8 mouse cellular contexts compared by ENCODE assay signal in the genomic region with DNA sequence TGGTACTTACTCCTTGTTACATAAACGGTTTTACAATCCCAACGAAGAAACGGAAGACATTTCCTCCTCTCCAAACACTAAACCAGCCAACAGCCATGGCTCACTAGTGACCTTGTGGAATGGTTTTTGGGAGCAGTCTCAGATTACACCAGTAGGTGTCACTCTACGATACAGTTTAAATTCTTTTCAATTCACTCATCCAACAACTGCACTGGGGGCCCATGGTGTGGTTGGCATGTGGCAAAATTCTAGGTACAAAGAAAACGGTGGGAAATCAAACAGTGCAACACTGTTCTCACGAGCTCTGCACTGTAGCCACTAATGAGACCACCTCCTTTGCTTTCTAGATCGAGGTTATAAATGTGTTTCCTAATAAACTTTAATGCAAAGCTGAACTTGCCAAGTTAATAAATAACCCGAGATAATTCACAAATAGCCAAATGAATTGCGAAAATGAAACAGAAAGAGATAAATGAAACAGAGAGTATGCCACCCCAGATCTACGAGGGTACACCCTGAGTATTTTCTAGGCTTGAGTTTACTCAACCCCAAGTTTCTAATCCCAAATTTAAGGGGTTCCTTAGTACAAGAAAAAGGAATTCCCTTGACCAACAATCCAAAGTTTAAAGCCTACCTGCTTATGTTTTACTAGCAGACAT.
DNase-seq lines count a peak whose midpoint lies in the region; ATAC-seq and TF ChIP-seq lines count a peak whose summit lies in the region.

No protein-coding gene starts in this region.

- no peak for ATAC-seq in kidney, embryonic 14.5 days (ENCODE audit: low FRiP score, low TSS enrichment)
- ATAC-seq in G1E (ENCODE audit: extremely low read depth, insufficient number of reproducible peaks, low FRiP score, poor library complexity, severe bottlenecking), result peak; percentile 51; the same call in 1 of the 2 replicates
- peak; percentile 82 for ATAC-seq in megakaryocyte, adult 5-6 weeks (ENCODE audit: poor library complexity, severe bottlenecking)

- H3K36me3 ChIP-seq in kidney, embryonic 14.5 days (ENCODE audit: control insufficient read depth, insufficient read depth, low read length), result no peaks in the 10 kb centered on the region; the same call in 1 of the 2 replicates
- H3K36me3 ChIP-seq in G1E (replicated peaks), result peaks cover 68% of the 10 kb centered on the region

- H3K4me3 ChIP-seq in kidney, embryonic 14.5 days (ENCODE audit: low read length), result no peak overlapping the region
- no peak overlapping the region for H3K4me3 ChIP-seq in G1E (ENCODE audit: low read depth, low read length)

- DNase-seq in kidney, adult 18-20 months, result peak; percentile 59
- peak; percentile 9 for DNase-seq in G1E (ENCODE audit: low spot score)
- peak; percentile 45 for DNase-seq in c-Kit-positive CD71-positive TER-119-positive erythroid progenitor cells, embryonic 14.5 days (ENCODE audit: low spot score)
- DNase-seq in heart, postnatal 14 days, result peak; percentile 34 to 76
- DNase-seq in layer of hippocampus, adult 9-10 months (ENCODE audit: low spot score), result peak; percentile 82
- peak; percentile 36 for DNase-seq in thymus, postnatal 14 days

- 48% methylated on average over 10 of the region's 10 CpGs for WGBS in kidney, embryonic 14.5 days

- no peaks in the 10 kb centered on the region for H3K27me3 ChIP-seq in kidney, embryonic 14.5 days (ENCODE audit: control insufficient read depth, insufficient read depth, low read length)
- no peaks in the 10 kb centered on the region for H3K27me3 ChIP-seq in G1E (ENCODE audit: insufficient read depth, low read length)

- H3K27ac ChIP-seq in kidney, embryonic 14.5 days (ENCODE audit: low read depth, low read length), result no peak overlapping the region

- intact Hi-C loops in heart, postnatal 14 days (cut with DNase I), result loop anchor here (1.0 kb wide), 1 partner anchor 47 kb away; no protein-coding TSS in a partner anchor

- no peak overlapping the region for H3K4me2 ChIP-seq in kidney, embryonic 14.5 days (replicated peaks; ENCODE audit: low read depth, low read length)

- no peaks in the 10 kb centered on the region for H3K9me3 ChIP-seq in kidney, embryonic 14.5 days (ENCODE audit: control insufficient read depth, low read length)
- no peaks in the 10 kb centered on the region for H3K9me3 ChIP-seq in G1E (replicated peaks)

- no peaks in the 10 kb centered on the region for H3K4me1 ChIP-seq in kidney, embryonic 14.5 days (ENCODE audit: control insufficient read depth, insufficient read depth, low read length)
- no peaks in the 10 kb centered on the region for H3K4me1 ChIP-seq in G1E (ENCODE audit: insufficient read depth, low read depth, low read length)

- TF ChIP-seq CTCF in G1E (IDR thresholded peaks at IDR 0.05; ENCODE audit: low read depth, low read length), result no peak

- H3K9ac ChIP-seq in kidney, embryonic 14.5 days (ENCODE audit: low read depth, low read length), result no peak overlapping the region

Comparison
In these comparisons a context has a peak if more than half of its experiments do, and no peak if none do; other contexts are left out.
1. DNase-seq: peak in every context shown above with its lines; median percentile 82 in layer of hippocampus, adult 9-10 months; 59 in kidney, adult 18-20 months; 55 in heart, postnatal 14 days; 45 in c-Kit-positive CD71-positive TER-119-positive erythroid progenitor cells, embryonic 14.5 days; 36 in thymus, postnatal 14 days; 9 in G1E.